Mouse (Mus musculus) heart, embryonic 15.5 days (tissue): ENCODE results near the gene Ndufs3. TPM values are rescaled to one million over a fixed set of nuclear protein-coding genes. Genes with fewer than 3 reads are reported as not detected.
"Not testable (repeated sequence)": the region's sequence is repeated elsewhere in the genome, so short reads cannot be mapped to it uniquely, and the experiment has no call there.

ENCODE experiments used
- ATAC-seq: fragments of 200-750 bp; cut with Nextera tagmentation; replicated peaks from 2 replicates; pipeline ENCODE4 v1.8.0; 2017; ENCODE audit warnings: low read depth, moderate TSS enrichment; ENCODE audit not compliant: insufficient number of reproducible peaks, insufficient read depth, low FRiP score
- H3K27ac ChIP-seq: fragments of 300-500 bp; sonication (generic); 2 replicates; pipeline ENCODE4 v1.5.1; 2015; ENCODE audit warnings: mild to moderate bottlenecking, inconsistent platforms
- H3K27me3 ChIP-seq: fragments of 300-500 bp; sonication (generic); 2 replicates; pipeline ENCODE4 v1.6.1; 2015; ENCODE audit warnings: inconsistent platforms
- H3K36me3 ChIP-seq: fragments of 300-500 bp; sonication (generic); 2 replicates; pipeline ENCODE4 v1.6.1; 2015; ENCODE audit warnings: mild to moderate bottlenecking, inconsistent platforms
- H3K4me1 ChIP-seq: fragments of 300-500 bp; sonication (generic); replicated peaks from 2 replicates; pipeline ENCODE4 v1.6.1; 2015; ENCODE audit warnings: inconsistent platforms
- H3K4me2 ChIP-seq: fragments of 300-500 bp; sonication (generic); 2 replicates; pipeline ENCODE4 v1.6.1; 2015; ENCODE audit warnings: inconsistent platforms, mild to moderate bottlenecking, moderate library complexity
- H3K4me3 ChIP-seq: fragments of 300-500 bp; sonication (generic); 2 replicates; pipeline ENCODE4 v1.5.1; 2015; ENCODE audit warnings: mild to moderate bottlenecking, inconsistent platforms
- H3K9ac ChIP-seq: fragments of 300-500 bp; sonication (generic); 2 replicates; pipeline ENCODE4 v1.6.1; 2015; ENCODE audit warnings: mild to moderate bottlenecking, inconsistent platforms
- H3K9me3 ChIP-seq: fragments of 300-500 bp; sonication (generic); replicated peaks from 2 replicates; pipeline ENCODE4 v1.6.1; 2016; ENCODE audit warnings: inconsistent platforms
- WGBS: fragments of 180-500 bp; shearing (Covaris S2); methylation state at CpG from one replicate; pipeline ENCODE4 v1.1.7; 2015; ENCODE audit warnings: mixed read lengths; 5-methylcytosine and 5-hydroxymethylcytosine counted together
- polyA plus RNA-seq: library from polyadenylated mRNA; unstranded; fragments of >200 nt; fragmentation: Nextera tagmentation; extraction: Ambion mirVana; gene quantifications from 2 replicates; pipeline ENCODE4 v1.2.1, GENCODE M21; 2015

Ndufs3 gene
- polyA plus RNA-seq, 1 experiment from 2014 or later, result 388 TPM

- peaks cover 44% of the 10 kb centered on the region for H3K36me3 ChIP-seq
- peak overlapping the region; percentile 93 for H3K27ac ChIP-seq
- H3K27me3 ChIP-seq, result no peaks in the 10 kb centered on the region
- no peaks in the 10 kb centered on the region for H3K9me3 ChIP-seq
- peaks cover 26% of the 10 kb centered on the region for H3K4me1 ChIP-seq
- no peak for ATAC-seq
- peak overlapping the region; percentile 83 for H3K4me3 ChIP-seq
- 74% methylated on average over 2 of the region's 2 CpGs for WGBS
- H3K9ac ChIP-seq, result peak overlapping the region; percentile 85
- peak overlapping the region; percentile 73 for H3K4me2 ChIP-seq
Measured at GRCm38 (mm10) chr2:90903398-90903797, 1.2 kb downstream of the Ndufs3 start.

- Histone ChIP-seq H3K4me1 (peaks cover 13% of the 10 kb centered on the region), H3K36me3 (peaks cover 51% of the 10 kb centered on the region)
- H3K9me3 ChIP-seq, H3K4me3 ChIP-seq, H3K27me3 ChIP-seq, ATAC-seq, H3K9ac ChIP-seq, H3K27ac ChIP-seq, H3K4me2 ChIP-seq: not testable (repeated sequence)
- 85% methylated on average over 3 of the region's 3 CpGs for WGBS
Measured at GRCm38 (mm10) chr2:90894299-90894677, 10.3 kb downstream of the Ndufs3 start.

GRCm38 (mm10) chr2:90893673-90894298, 10.8 kb downstream of the Ndufs3 start:
- Histone ChIP-seq H3K27ac (no peak overlapping the region; the same call in 1 of the 2 replicates), H3K9ac (no peak overlapping the region), H3K36me3 (peaks cover 46% of the 10 kb centered on the region), H3K9me3 (no peaks in the 10 kb centered on the region), H3K4me3 (no peak overlapping the region), H3K27me3 (peaks cover 9% of the 10 kb centered on the region), H3K4me1 (peaks cover 16% of the 10 kb centered on the region), H3K4me2 (no peak overlapping the region)
- 62% methylated on average over 6 of the region's 6 CpGs for WGBS
- no peak for ATAC-seq

- peak overlapping the region; percentile 45 for H3K27ac ChIP-seq
- 4% methylated on average over 122 of the region's 133 CpGs for WGBS
- peak overlapping the region; percentile 60 for H3K4me3 ChIP-seq
- ATAC-seq, result peak; percentile 67
- H3K9ac ChIP-seq, result peak overlapping the region; percentile 54
- H3K9me3 ChIP-seq, result no peaks in the 10 kb centered on the region
- peaks cover 40% of the 10 kb centered on the region for H3K27me3 ChIP-seq
- peaks cover 6% of the 10 kb centered on the region for H3K36me3 ChIP-seq
- peaks cover 35% of the 10 kb centered on the region for H3K4me1 ChIP-seq
- H3K4me2 ChIP-seq, result peak overlapping the region; percentile 91
Measured at GRCm38 (mm10) chr2:90889550-90890548, 14.8 kb downstream of the Ndufs3 start.

- Histone ChIP-seq H3K9me3 (no peaks in the 10 kb centered on the region), H3K36me3 (no peaks in the 10 kb centered on the region), H3K4me1 (peaks cover 31% of the 10 kb centered on the region), H3K9ac (no peak overlapping the region), H3K27me3 (peaks cover 46% of the 10 kb centered on the region), H3K27ac (no peak overlapping the region), H3K4me3 (no peak overlapping the region), H3K4me2 (no peak overlapping the region)
- no peak for ATAC-seq
- 43% methylated on average over 5 of the region's 5 CpGs for WGBS
Measured at GRCm38 (mm10) chr2:90887627-90888026, 17.0 kb downstream of the Ndufs3 start.

GRCm38 (mm10) chr2:90886436-90886835, 18.2 kb downstream of the Ndufs3 start:
- WGBS, result 50% methylated on average over 6 of the region's 6 CpGs
- no peak for ATAC-seq
- peaks cover 31% of the 10 kb centered on the region for H3K4me1 ChIP-seq
- H3K27ac ChIP-seq, result no peak overlapping the region
- no peaks in the 10 kb centered on the region for H3K36me3 ChIP-seq
- peak overlapping the region; percentile 98 for H3K4me2 ChIP-seq
- H3K4me3 ChIP-seq, result peak overlapping the region; percentile 60; the same call in 1 of the 2 replicates
- H3K9me3 ChIP-seq, result no peaks in the 10 kb centered on the region
- H3K27me3 ChIP-seq, result peaks cover 46% of the 10 kb centered on the region
- peak overlapping the region; percentile 70; the same call in 1 of the 2 replicates for H3K9ac ChIP-seq

- Histone ChIP-seq H3K9ac (peak within 1 kb of the TSS; percentile 70), H3K27ac (no peak within 1 kb of the TSS), H3K36me3 (no peaks in the 10 kb centered on the region), H3K4me1 (peaks cover 31% of the 10 kb centered on the region), H3K9me3 (no peaks in the 10 kb centered on the region), H3K4me3 (peak within 1 kb of the TSS; percentile 60), H3K4me2 (peak within 1 kb of the TSS; percentile 98), H3K27me3 (peaks cover 46% of the 10 kb centered on the region)
- peak; percentile 36; the same call in 1 of the 2 replicates for ATAC-seq
- 2% methylated on average over 45 of the region's 45 CpGs for WGBS
Measured at GRCm38 (mm10) chr2:90885218-90886041, 19.2 kb downstream of the Ndufs3 start, which contains the start of gene C1qtnf4. C1qtnf4 (plus strand) TSS chr2:90885860.

- Histone ChIP-seq H3K4me2 (no peak overlapping the region), H3K27me3 (peaks cover 19% of the 10 kb centered on the region), H3K4me1 (peaks cover 31% of the 10 kb centered on the region), H3K4me3 (no peak overlapping the region), H3K36me3 (no peaks in the 10 kb centered on the region), H3K27ac (no peak overlapping the region), H3K9ac (no peak overlapping the region), H3K9me3 (no peaks in the 10 kb centered on the region)
- WGBS, result 74% methylated on average over 2 of the region's 2 CpGs
- ATAC-seq, result no peak
Measured at GRCm38 (mm10) chr2:90881824-90882223, 22.8 kb downstream of the Ndufs3 start.

- Histone ChIP-seq H3K4me1 (peaks cover 16% of the 10 kb centered on the region), H3K27ac (no peak overlapping the region), H3K9ac (no peak overlapping the region), H3K9me3 (no peaks in the 10 kb centered on the region), H3K4me3 (no peak overlapping the region), H3K27me3 (peaks cover 5% of the 10 kb centered on the region), H3K36me3 (no peaks in the 10 kb centered on the region), H3K4me2 (no peak overlapping the region)
- ATAC-seq, result no peak
- 41% methylated on average over 6 of the region's 6 CpGs for WGBS
Measured at GRCm38 (mm10) chr2:90880144-90880785, 24.4 kb downstream of the Ndufs3 start.

- Histone ChIP-seq H3K27me3 (peaks cover 5% of the 10 kb centered on the region; the same call in 1 of the 2 replicates), H3K9ac (no peak overlapping the region), H3K9me3 (no peaks in the 10 kb centered on the region), H3K4me2 (no peak overlapping the region), H3K27ac (no peak overlapping the region), H3K4me3 (no peak overlapping the region), H3K36me3 (no peaks in the 10 kb centered on the region), H3K4me1 (peaks cover 15% of the 10 kb centered on the region)
- no peak for ATAC-seq
Measured at GRCm38 (mm10) chr2:90879419-90879818, 25.2 kb downstream of the Ndufs3 start.
